Mouse (Mus musculus) ES-E14 (cell line): ENCODE results near the gene Hibadh. TPM values are rescaled to one million over a fixed set of nuclear protein-coding genes. Genes with fewer than 3 reads are reported as not detected.

ENCODE experiments used
- DNase-seq: peaks from one replicate; pipeline ENCODE4 v3.0.0-alpha.2; 2013; ENCODE audit warnings: low read depth, low spot score
- H3K27ac ChIP-seq: 2 replicates; pipeline ENCODE4 v1.5.1; 2012; ENCODE audit warnings: low read depth, mild to moderate bottlenecking, low read length, moderate library complexity, mixed read lengths; ENCODE audit not compliant: poor library complexity, insufficient read depth, severe bottlenecking
- H3K36me3 ChIP-seq: 2 replicates; pipeline ENCODE4 v1.6.1; 2012; ENCODE audit warnings: mild to moderate bottlenecking, low read length, moderate library complexity, mixed read lengths; ENCODE audit not compliant: control insufficient read depth, poor library complexity, insufficient read depth, severe bottlenecking
- H3K4me1 ChIP-seq, 2 experiments: fragments of 150-350 bp in 1 of 2; sonication (generic) in 1 of 2; 2 replicates each; pipeline ENCODE4 v1.6.1; 2012; ENCODE audit warnings: low read length in 2 of 2, mild to moderate bottlenecking in 1 of 2, mixed read lengths in 1 of 2; ENCODE audit not compliant: control insufficient read depth in 2 of 2, insufficient read depth in 2 of 2, poor library complexity in 1 of 2
- H3K4me3 ChIP-seq, 2 experiments: fragments of 150-350 bp in 1 of 2; sonication (generic) in 1 of 2; 2 replicates each; pipeline ENCODE4 v1.5.1; 2012; ENCODE audit warnings: low read length in 2 of 2, low read depth in 1 of 2, mild to moderate bottlenecking in 1 of 2, mixed read lengths in 1 of 2; ENCODE audit not compliant: insufficient read depth in 1 of 2, poor library complexity in 1 of 2, severe bottlenecking in 1 of 2
- H3K9ac ChIP-seq: 2 replicates; pipeline ENCODE4 v1.6.1; 2012; ENCODE audit warnings: low read depth, mild to moderate bottlenecking, low read length, mixed read lengths; ENCODE audit not compliant: poor library complexity, insufficient read depth, severe bottlenecking
- H3K9me3 ChIP-seq: fragments of 150-350 bp; sonication (generic); 2 replicates; pipeline ENCODE4 v1.6.1; 2012; ENCODE audit warnings: low read depth, mild to moderate bottlenecking, low read length; ENCODE audit not compliant: control insufficient read depth, insufficient read depth
- CHD2 ChIP-seq: IDR thresholded peaks from 2 replicates; pipeline ENCODE4 v1.6.1; 2014; ENCODE audit warnings: mild to moderate bottlenecking, low read depth, low read length, inconsistent platforms
- HCFC1 ChIP-seq: IDR thresholded peaks from 2 replicates; pipeline ENCODE4 v1.6.1; 2012; ENCODE audit warnings: low read length, inconsistent platforms, borderline replicate concordance; ENCODE audit not compliant: insufficient read depth
- MAFK ChIP-seq: IDR thresholded peaks from 2 replicates; pipeline ENCODE4 v1.6.1; 2014; ENCODE audit warnings: mild to moderate bottlenecking, low read depth, low read length, inconsistent platforms; ENCODE audit not compliant: insufficient read depth
- ZC3H11A ChIP-seq: IDR thresholded peaks from 2 replicates; pipeline ENCODE4 v1.6.1; 2012; ENCODE audit warnings: low read depth, mild to moderate bottlenecking, inconsistent platforms, low read length, borderline replicate concordance
- ZNF384 ChIP-seq: IDR thresholded peaks from 2 replicates; pipeline ENCODE4 v1.6.1; 2012; ENCODE audit warnings: low read depth, low read length, inconsistent platforms
- in situ Hi-C, 2 experiments: fragments of 600-800 bp; cut with MboI; formaldehyde crosslinking; loops; one replicate each; pipeline ENCODE4 v1.15.1; 2025; ENCODE audit warnings: low sequenced_read_pairs in 2 of 2, inconsistent platforms in 1 of 2; ENCODE audit not compliant: unreplicated experiment in 2 of 2
- total RNA-seq: library from RNA; depleted of rRNA; stranded (reverse); fragments of 300-350 nt; gene quantifications from 2 replicates; pipeline ENCODE4 v1.2.3, GENCODE M21; 2012

The Hibadh gene
- total RNA-seq, 1 experiment, result 27.2 TPM

DNA sequence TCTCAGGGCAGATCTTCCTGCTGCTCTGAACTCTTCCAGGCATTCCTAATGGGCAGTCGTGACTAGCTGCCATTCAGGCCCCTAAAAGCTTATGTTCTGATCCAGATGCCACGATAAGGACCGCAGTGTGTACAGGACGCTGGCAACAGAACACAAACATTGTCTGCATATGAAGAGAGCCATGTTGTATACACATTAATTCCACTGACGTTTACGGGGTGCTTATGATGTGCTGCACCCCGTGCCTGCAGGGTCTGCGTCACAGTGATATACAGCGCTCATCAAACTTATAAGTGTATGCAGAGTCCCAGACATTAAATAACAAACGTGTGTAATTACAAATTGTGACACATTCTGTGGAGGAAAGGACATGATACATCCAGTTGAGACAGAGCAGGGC, 121.5 kb downstream of the Hibadh start:
- no peak overlapping the region for H3K4me3 ChIP-seq
- in situ Hi-C loops, result no loop called here
- no peaks in the 10 kb centered on the region for H3K4me1 ChIP-seq
- no peaks in the 10 kb centered on the region for H3K9me3 ChIP-seq
- H3K27ac ChIP-seq, result no peak overlapping the region
- H3K9ac ChIP-seq, result no peak overlapping the region
- TF ChIP-seq HCFC1 (no peak), ZNF384 (no peak), CHD2 (no peak), ZC3H11A (no peak), MAFK (no peak)
- H3K36me3 ChIP-seq, result no peaks in the 10 kb centered on the region
- no peak for DNase-seq

DNA sequence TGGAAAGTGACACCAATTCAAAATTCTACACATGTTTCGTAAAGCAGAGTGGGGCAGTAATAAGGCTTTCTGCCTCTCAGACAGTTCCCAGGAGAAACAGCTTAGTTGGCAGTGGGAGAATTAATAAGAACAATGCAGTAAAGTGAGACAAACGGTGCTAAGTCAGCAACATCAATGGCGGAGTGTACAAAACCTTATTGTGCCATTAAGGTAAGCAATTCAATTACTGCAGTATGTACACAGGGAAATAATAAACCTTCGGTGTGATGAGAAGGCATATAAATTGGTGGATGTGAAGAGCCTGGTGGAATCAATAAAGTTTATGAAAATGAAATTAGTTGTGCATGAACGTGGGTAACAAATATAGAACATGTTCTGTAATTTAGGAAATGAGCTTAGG, 122.9 kb downstream of the Hibadh start:
- in situ Hi-C loops, result no loop called here
- TF ChIP-seq HCFC1, result no peak
- TF ChIP-seq ZNF384, result no peak
- no peak for TF ChIP-seq ZC3H11A
- no peak overlapping the region for H3K9ac ChIP-seq

DNA sequence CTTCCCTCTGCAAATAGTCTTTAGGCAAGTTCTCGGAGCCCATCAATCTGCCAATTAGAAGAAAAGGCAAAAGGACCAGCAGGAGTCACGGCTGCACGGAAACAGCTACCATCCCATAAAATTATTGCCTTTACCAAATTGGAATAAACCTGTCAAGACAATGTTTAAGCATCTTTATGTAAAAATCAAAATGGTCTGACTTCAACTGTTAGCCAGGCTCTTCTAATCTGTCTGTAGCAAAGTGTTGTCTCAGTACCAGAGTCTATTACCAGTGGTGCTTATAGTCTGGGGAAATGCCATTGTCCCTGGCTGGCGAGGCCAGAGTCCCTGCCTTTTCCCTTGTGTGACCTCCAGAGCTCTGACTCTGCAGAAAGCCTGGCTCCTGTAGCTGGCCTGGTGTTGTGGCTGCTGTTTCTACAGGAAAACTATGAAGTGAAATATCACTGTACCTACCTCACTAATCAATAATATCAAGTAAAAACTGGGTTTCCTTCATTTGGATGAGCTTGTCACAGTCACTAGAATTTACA, 126.2 kb downstream of the Hibadh start:
- in situ Hi-C loops, result no loop called here
- no peak overlapping the region for H3K4me3 ChIP-seq
- DNase-seq, result no peak
- TF ChIP-seq MAFK (no peak), ZC3H11A (no peak), ZNF384 (no peak), HCFC1 (no peak), CHD2 (no peak)
- H3K27ac ChIP-seq, result no peak overlapping the region
- H3K4me1 ChIP-seq, result no peaks in the 10 kb centered on the region
- no peak overlapping the region for H3K9ac ChIP-seq
- H3K9me3 ChIP-seq, result peaks cover 6% of the 10 kb centered on the region; the same call in 1 of the 2 replicates
- H3K36me3 ChIP-seq, result no peaks in the 10 kb centered on the region

More for the DNA sequence above, 122.9 kb downstream of the Hibadh start:
- Histone ChIP-seq H3K9me3 (no peaks in the 10 kb centered on the region), H3K36me3 (no peaks in the 10 kb centered on the region), H3K4me1 (no peaks in the 10 kb centered on the region), H3K4me3 (no peak overlapping the region), H3K27ac (no peak overlapping the region)
- no peak for DNase-seq

DNA sequence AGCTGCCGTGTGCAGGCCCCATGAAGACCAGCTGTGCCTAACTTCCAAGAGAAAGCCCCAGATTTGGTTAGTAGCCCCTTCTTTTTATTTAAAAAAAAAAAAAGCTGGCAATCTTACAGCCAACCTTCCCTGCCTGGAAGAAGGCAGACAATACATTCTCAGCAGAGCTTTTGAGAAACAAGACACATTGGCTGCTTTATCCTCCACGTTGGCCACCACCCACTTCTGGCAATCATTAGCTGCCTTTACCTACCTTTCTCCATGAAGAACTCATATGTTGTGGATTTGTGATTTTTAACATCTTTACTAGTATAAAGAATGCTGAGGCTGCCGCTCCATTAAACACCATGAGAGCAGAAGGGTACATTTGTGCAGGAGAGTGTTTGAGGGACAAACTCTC, 131.4 kb downstream of the Hibadh start:
- in situ Hi-C loops, result no loop called here
- H3K4me1 ChIP-seq, result no peaks in the 10 kb centered on the region
- TF ChIP-seq ZC3H11A (no peak), HCFC1 (no peak), MAFK (no peak), CHD2 (no peak), ZNF384 (no peak)

DNA sequence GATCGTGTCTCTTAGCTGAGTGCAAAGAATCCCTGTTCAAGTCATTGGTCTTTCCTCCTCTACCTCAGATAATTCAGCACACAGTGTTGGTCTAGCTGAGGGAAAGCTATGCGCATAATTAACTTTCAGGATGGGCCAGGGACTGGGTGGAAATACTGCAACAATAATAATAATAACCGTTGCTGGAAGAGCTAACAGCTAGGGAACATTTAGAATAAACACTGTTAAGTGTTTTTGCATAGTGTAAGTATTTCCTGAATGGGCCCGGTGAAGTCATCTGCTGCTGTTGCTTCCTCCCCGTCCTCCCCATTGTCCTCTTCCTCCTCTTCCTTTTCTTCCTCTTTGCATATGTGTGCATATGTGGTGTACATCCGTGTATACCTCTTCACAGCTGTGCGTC, 132.2 kb downstream of the Hibadh start:
- H3K36me3 ChIP-seq, result no peaks in the 10 kb centered on the region
- peaks cover 6% of the 10 kb centered on the region; the same call in 1 of the 2 replicates for H3K9me3 ChIP-seq
- in situ Hi-C loops, result no loop called here
- H3K4me3 ChIP-seq, result no peak overlapping the region
- no peak overlapping the region for H3K27ac ChIP-seq
- H3K4me1 ChIP-seq, result no peaks in the 10 kb centered on the region
- TF ChIP-seq ZNF384, result no peak
- no peak overlapping the region for H3K9ac ChIP-seq
- DNase-seq, result no peak

More for the DNA sequence above, 131.4 kb downstream of the Hibadh start:
- DNase-seq, result no peak
- no peaks in the 10 kb centered on the region for H3K36me3 ChIP-seq
- no peak overlapping the region for H3K4me3 ChIP-seq
- no peak overlapping the region for H3K9ac ChIP-seq
- no peak overlapping the region for H3K27ac ChIP-seq
- H3K9me3 ChIP-seq, result peaks cover 6% of the 10 kb centered on the region; the same call in 1 of the 2 replicates
